Mouse (Mus musculus) neural tube, embryonic 12.5 days (tissue): Measurements from ENCODE around the gene Hmgcl. TPM values are rescaled to one million over a fixed set of nuclear protein-coding genes. Genes with fewer than 3 reads are reported as not detected.

Experiments used
- ATAC-seq: fragments of 200-750 bp; cut with Nextera tagmentation; 2 replicates; pipeline ENCODE4 v1.8.0; 2017; ENCODE audit warnings: low read depth, mild to moderate bottlenecking, moderate TSS enrichment, moderate library complexity; ENCODE audit not compliant: low FRiP score
- H3K27ac ChIP-seq: fragments of 300-500 bp; sonication (generic); 2 replicates; pipeline ENCODE4 v1.5.1; 2016
- H3K27me3 ChIP-seq: fragments of 300-500 bp; sonication (generic); replicated peaks from 2 replicates; pipeline ENCODE4 v1.6.1; 2016; ENCODE audit warnings: mild to moderate bottlenecking
- H3K36me3 ChIP-seq: fragments of 300-500 bp; sonication (generic); 2 replicates; pipeline ENCODE4 v1.6.1; 2016; ENCODE audit warnings: mild to moderate bottlenecking
- H3K4me1 ChIP-seq: fragments of 300-500 bp; sonication (generic); 2 replicates; pipeline ENCODE4 v1.6.1; 2016
- H3K4me2 ChIP-seq: fragments of 300-500 bp; sonication (generic); replicated peaks from 2 replicates; pipeline ENCODE4 v1.6.1; 2016; ENCODE audit warnings: mild to moderate bottlenecking
- H3K4me3 ChIP-seq: fragments of 300-500 bp; sonication (generic); 2 replicates; pipeline ENCODE4 v1.5.1; 2016
- H3K9ac ChIP-seq: fragments of 300-500 bp; sonication (generic); 2 replicates; pipeline ENCODE4 v1.6.1; 2016; ENCODE audit warnings: mild to moderate bottlenecking
- H3K9me3 ChIP-seq: fragments of 300-500 bp; sonication (generic); 2 replicates; pipeline ENCODE4 v1.6.1; 2016; ENCODE audit warnings: mild to moderate bottlenecking
- WGBS: fragments of 180-500 bp; shearing (Covaris S2); methylation state at CpG from one replicate; pipeline ENCODE4 v1.1.7; 2016; 5-methylcytosine and 5-hydroxymethylcytosine counted together
- polyA plus RNA-seq: library from polyadenylated mRNA; unstranded; fragments of >200 nt; fragmentation: Nextera tagmentation; extraction: Ambion mirVana; gene quantifications from 2 replicates; pipeline ENCODE4 v1.2.1, GENCODE M21; 2016

Gene Hmgcl
- polyA plus RNA-seq, 1 experiment from 2014 or later = 56.6 TPM

GRCm38 (mm10) chr4:135949911-135950310, 3.7 kb downstream of the Hmgcl start:
- no peak overlapping the region for H3K4me3 ChIP-seq
- H3K27ac ChIP-seq = no peak overlapping the region

DNA sequence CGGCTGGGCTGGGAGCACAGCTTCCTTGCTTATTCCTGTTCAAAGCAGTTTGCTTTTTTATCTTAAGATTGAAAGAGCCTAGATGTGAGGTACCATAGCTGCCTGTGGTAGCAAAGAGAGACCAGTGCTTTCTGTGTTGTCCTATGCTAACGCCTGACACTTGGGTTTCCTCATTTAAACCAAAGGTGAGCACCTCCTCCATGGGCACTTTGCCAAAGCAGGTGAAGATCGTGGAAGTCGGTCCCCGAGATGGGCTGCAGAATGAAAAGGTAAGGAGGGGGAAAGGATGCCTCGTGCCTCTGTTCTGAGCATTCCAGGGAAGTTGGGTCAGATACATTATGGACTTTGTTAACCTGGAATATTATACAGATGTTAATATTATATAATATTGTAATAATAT, 4.1 kb downstream of the Hmgcl start:
- WGBS = 90% methylated on average over 6 of the region's 6 CpGs
- ATAC-seq = no peak

More at GRCm38 (mm10) chr4:135949911-135950310, 3.7 kb downstream of the Hmgcl start:
- ATAC-seq = no peak
- WGBS = 75% methylated on average over 6 of the region's 6 CpGs
- H3K36me3 ChIP-seq = peaks cover 16% of the 10 kb centered on the region
- H3K27me3 ChIP-seq = no peaks in the 10 kb centered on the region
- no peak overlapping the region for H3K9ac ChIP-seq
- peaks cover 17% of the 10 kb centered on the region for H3K4me1 ChIP-seq
- no peaks in the 10 kb centered on the region for H3K9me3 ChIP-seq
- no peak overlapping the region for H3K4me2 ChIP-seq

DNA sequence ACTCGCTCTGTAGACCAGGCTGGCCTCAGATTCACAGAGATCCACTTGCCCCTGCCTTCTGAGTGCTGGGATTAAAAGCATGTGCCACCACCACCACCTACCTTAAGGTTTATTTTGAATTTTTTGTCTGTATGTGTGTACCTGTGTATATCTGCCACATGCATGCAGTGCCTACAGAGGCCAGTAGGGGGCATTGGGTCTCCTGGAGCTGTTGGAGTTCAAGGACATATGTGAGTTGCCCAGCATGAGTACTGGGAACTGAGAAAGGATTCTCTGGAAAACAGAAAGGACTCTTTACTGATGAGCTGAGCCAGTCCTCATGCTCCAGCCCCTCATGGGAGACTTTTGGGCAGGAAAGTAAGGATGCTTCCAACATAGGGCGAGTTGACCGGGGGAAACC, 5.3 kb downstream of the Hmgcl start:
- Histone ChIP-seq H3K4me1 (peaks cover 10% of the 10 kb centered on the region; the same call in 1 of the 2 replicates), H3K27me3 (no peaks in the 10 kb centered on the region), H3K36me3 (peaks cover 26% of the 10 kb centered on the region), H3K4me3 (no peak overlapping the region), H3K27ac (no peak overlapping the region), H3K4me2 (no peak overlapping the region), H3K9ac (no peak overlapping the region), H3K9me3 (no peaks in the 10 kb centered on the region)
- no peak for ATAC-seq
- WGBS = 93% methylated on average over 3 of the region's 3 CpGs

More for the DNA sequence above, 4.1 kb downstream of the Hmgcl start:
- H3K9me3 ChIP-seq = no peaks in the 10 kb centered on the region
- H3K4me2 ChIP-seq = no peak overlapping the region
- H3K4me1 ChIP-seq = peaks cover 17% of the 10 kb centered on the region
- no peak overlapping the region for H3K27ac ChIP-seq
- H3K4me3 ChIP-seq = no peak overlapping the region
- no peaks in the 10 kb centered on the region for H3K27me3 ChIP-seq
- H3K9ac ChIP-seq = no peak overlapping the region
- peaks cover 17% of the 10 kb centered on the region for H3K36me3 ChIP-seq

- 93% methylated on average over 3 of the region's 3 CpGs for WGBS
- H3K36me3 ChIP-seq = peaks cover 28% of the 10 kb centered on the region
- H3K27ac ChIP-seq = no peak overlapping the region
- peaks cover 7% of the 10 kb centered on the region; the same call in 1 of the 2 replicates for H3K4me1 ChIP-seq
- no peak overlapping the region for H3K4me2 ChIP-seq
- no peaks in the 10 kb centered on the region for H3K9me3 ChIP-seq
- H3K27me3 ChIP-seq = no peaks in the 10 kb centered on the region
- no peak overlapping the region for H3K4me3 ChIP-seq
- no peak for ATAC-seq
- no peak overlapping the region for H3K9ac ChIP-seq
Measured at GRCm38 (mm10) chr4:135953179-135953578, 6.9 kb downstream of the Hmgcl start.

GRCm38 (mm10) chr4:135954241-135954640, 8.0 kb downstream of the Hmgcl start:
- Histone ChIP-seq H3K4me3 (no peak overlapping the region), H3K9ac (no peak overlapping the region), H3K36me3 (peaks cover 36% of the 10 kb centered on the region), H3K27ac (no peak overlapping the region), H3K4me2 (no peak overlapping the region), H3K4me1 (peaks cover 7% of the 10 kb centered on the region; the same call in 1 of the 2 replicates), H3K27me3 (no peaks in the 10 kb centered on the region), H3K9me3 (no peaks in the 10 kb centered on the region)
- ATAC-seq = no peak; the same call in 1 of the 2 replicates
- 9% methylated on average over 2 of the region's 2 CpGs for whole genome bisulfite sequencing

- Histone ChIP-seq H3K36me3 (peaks cover 48% of the 10 kb centered on the region), H3K27ac (no peak overlapping the region), H3K4me2 (no peak overlapping the region), H3K9me3 (no peaks in the 10 kb centered on the region), H3K27me3 (no peaks in the 10 kb centered on the region), H3K4me3 (no peak overlapping the region), H3K9ac (no peak overlapping the region), H3K4me1 (no peaks in the 10 kb centered on the region)
- ATAC-seq = no peak
- WGBS = 88% methylated on average over 9 of the region's 9 CpGs
Measured at GRCm38 (mm10) chr4:135955886-135956285, 9.6 kb downstream of the Hmgcl start.

GRCm38 (mm10) chr4:135958354-135958753, 12.1 kb downstream of the Hmgcl start:
- 64% methylated on average over 8 of the region's 8 CpGs for WGBS
- H3K4me3 ChIP-seq = no peak overlapping the region
- H3K27ac ChIP-seq = no peak overlapping the region
- no peaks in the 10 kb centered on the region for H3K27me3 ChIP-seq
- no peaks in the 10 kb centered on the region for H3K9me3 ChIP-seq
- H3K9ac ChIP-seq = no peak overlapping the region
- no peak for ATAC-seq
- no peak overlapping the region for H3K4me2 ChIP-seq
- peaks cover 6% of the 10 kb centered on the region; the same call in 1 of the 2 replicates for H3K4me1 ChIP-seq
- peaks cover 32% of the 10 kb centered on the region for H3K36me3 ChIP-seq

- WGBS = 20% methylated on average over 5 of the region's 5 CpGs
Measured at GRCm38 (mm10) chr4:135960717-135961116, 14.5 kb downstream of the Hmgcl start.

DNA sequence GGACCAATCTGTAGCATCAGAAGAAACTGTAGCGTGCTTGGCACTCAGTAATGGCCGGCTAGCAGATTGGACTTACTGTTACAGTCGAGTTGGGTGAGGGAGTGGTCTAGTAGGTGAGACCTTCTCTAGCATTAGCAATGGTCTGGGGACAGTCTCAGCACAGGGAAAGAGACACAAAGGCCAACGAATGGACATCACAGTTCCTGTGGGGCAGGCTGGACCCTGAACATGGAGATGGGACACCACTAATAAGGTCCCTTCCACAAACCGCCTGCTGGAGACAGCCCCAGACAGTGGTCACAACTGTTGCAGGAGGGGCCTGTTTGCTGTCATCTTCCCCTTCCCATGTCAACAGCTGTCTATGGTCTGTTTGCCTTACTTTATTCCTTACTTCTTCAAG, 15.5 kb downstream of the Hmgcl start:
- Histone ChIP-seq H3K27me3 (no peaks in the 10 kb centered on the region), H3K27ac (no peak overlapping the region), H3K9ac (no peak overlapping the region), H3K36me3 (peaks cover 30% of the 10 kb centered on the region), H3K4me1 (peaks cover 15% of the 10 kb centered on the region), H3K9me3 (no peaks in the 10 kb centered on the region), H3K4me2 (no peak overlapping the region), H3K4me3 (no peak overlapping the region)
- no peak for ATAC-seq
- WGBS = 88% methylated on average over 5 of the region's 5 CpGs

More at GRCm38 (mm10) chr4:135960717-135961116, 14.5 kb downstream of the Hmgcl start:
- no peak for ATAC-seq
- Histone ChIP-seq H3K4me2 (no peak overlapping the region), H3K27ac (no peak overlapping the region), H3K4me3 (no peak overlapping the region), H3K4me1 (peaks cover 15% of the 10 kb centered on the region), H3K9me3 (no peaks in the 10 kb centered on the region), H3K9ac (no peak overlapping the region), H3K36me3 (peaks cover 27% of the 10 kb centered on the region), H3K27me3 (no peaks in the 10 kb centered on the region)

GRCm38 (mm10) chr4:135962198-135962597, 15.9 kb downstream of the Hmgcl start:
- Histone ChIP-seq H3K4me3 (no peak overlapping the region), H3K9ac (no peak overlapping the region), H3K27me3 (no peaks in the 10 kb centered on the region), H3K4me1 (peaks cover 15% of the 10 kb centered on the region), H3K36me3 (peaks cover 34% of the 10 kb centered on the region), H3K9me3 (no peaks in the 10 kb centered on the region), H3K4me2 (no peak overlapping the region; the same call in 1 of the 2 replicates), H3K27ac (no peak overlapping the region)
- ATAC-seq = no peak
- 91% methylated on average over 7 of the region's 7 CpGs for WGBS

GRCm38 (mm10) chr4:135962946-135963345, 16.7 kb downstream of the Hmgcl start:
- Histone ChIP-seq H3K9me3 (no peaks in the 10 kb centered on the region), H3K27me3 (no peaks in the 10 kb centered on the region), H3K4me1 (peaks cover 15% of the 10 kb centered on the region), H3K4me2 (peak overlapping the region; percentile 78), H3K36me3 (peaks cover 42% of the 10 kb centered on the region), H3K27ac (peak overlapping the region; percentile 57; the same call in 1 of the 2 replicates), H3K4me3 (peak overlapping the region; percentile 66), H3K9ac (peak overlapping the region; percentile 82)
- WGBS = 7% methylated on average over 15 of the region's 15 CpGs
- ATAC-seq = no peak

DNA sequence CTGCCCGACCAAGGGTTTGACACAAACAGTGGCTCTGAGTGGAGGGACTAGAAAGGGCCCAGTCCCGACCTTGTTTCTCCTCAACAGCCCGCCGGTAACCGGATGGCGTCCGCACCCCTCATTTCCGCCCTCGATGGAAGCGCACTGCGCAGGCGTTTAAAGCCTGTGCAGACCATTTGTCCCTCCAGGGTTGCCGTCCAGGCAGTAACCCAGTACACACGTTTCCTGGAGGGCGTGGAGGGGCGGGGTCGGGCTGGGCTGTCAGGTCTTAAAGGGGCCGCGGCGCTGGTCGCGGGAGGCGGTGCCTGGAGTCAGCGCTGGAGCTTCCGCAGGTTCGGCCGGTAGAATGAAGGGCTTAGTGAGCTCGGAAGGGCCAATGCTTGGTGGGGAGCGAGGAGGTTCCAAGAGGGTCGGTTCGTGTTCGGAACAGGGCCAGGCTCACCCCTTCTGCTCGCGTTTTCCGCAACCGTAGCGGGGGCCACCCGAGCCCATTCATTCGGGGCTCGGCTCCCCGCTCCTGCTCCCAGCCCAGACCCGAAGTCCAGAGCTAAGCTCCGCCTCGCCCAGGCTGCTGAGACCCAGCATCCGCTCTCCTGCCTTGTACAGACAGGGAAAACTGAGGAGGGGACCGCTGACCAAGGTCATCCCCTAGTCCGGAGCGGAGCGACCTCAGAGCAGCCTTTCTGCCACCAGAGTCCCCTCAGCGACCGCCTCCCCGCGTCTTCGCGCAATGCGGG, 17.4 kb downstream of the Hmgcl start, which contains the start of gene Gale:
Gene Gale, plus strand, starts transcription at position 271 of the 737 bp plus-strand sequence.
- ATAC-seq = peak; percentile 94
- peak within 1 kb of the TSS; percentile 57; the same call in 1 of the 2 replicates for H3K27ac ChIP-seq
- peak within 1 kb of the TSS; percentile 78 for H3K4me2 ChIP-seq
- peak within 1 kb of the TSS; percentile 66 for H3K4me3 ChIP-seq
- H3K9ac ChIP-seq = peak within 1 kb of the TSS; percentile 82
- no peaks in the 10 kb centered on the region for H3K9me3 ChIP-seq
- no peaks in the 10 kb centered on the region for H3K27me3 ChIP-seq
- under 1% methylated on average over 56 of the region's 56 CpGs for WGBS
- H3K36me3 ChIP-seq = peaks cover 47% of the 10 kb centered on the region
- H3K4me1 ChIP-seq = peaks cover 15% of the 10 kb centered on the region
